Mouse (Mus musculus) megakaryocyte progenitor cell, adult 5-6 weeks (primary cell): ENCODE results near the gene Gm7849. TPM values are rescaled to one million over a fixed set of nuclear protein-coding genes. Genes with fewer than 3 reads are reported as not detected.
"Not testable (repeated sequence)": the region's sequence is repeated elsewhere in the genome, so short reads cannot be mapped to it uniquely, and the experiment has no call there.

Source experiments
- ATAC-seq: replicated peaks from 2 replicates; pipeline ENCODE4 v1.8.0; 2016; ENCODE audit warnings: mild to moderate bottlenecking, moderate TSS enrichment, inconsistent platforms; ENCODE audit not compliant: poor library complexity
- total RNA-seq, 2 experiments: library from RNA; stranded (forward) in 1 of 2; stranded (reverse) in 1 of 2; fragments of 157-497, 149-512 nt in 1 of 2; fragments of 200-1000 nt in 1 of 2; gene quantifications; 2 replicates each; pipeline versions ENCODE4 v1.2.3 to v1.2.4; 2015 to 2017

Gm7849 gene
- total RNA-seq (2015) (not detected in 2 replicates), total RNA-seq (2017) (not detected in 2 replicates)

GRCm38 (mm10) chr8:21456460-21456859, at the start of gene Gm7849:
Gm7849 (minus strand) TSS chr8:21456560.
- not testable (repeated sequence) for ATAC-seq

- not testable (repeated sequence) for ATAC-seq
Measured at GRCm38 (mm10) chr8:21427111-21427510, 29.2 kb downstream of the Gm7849 start, which contains the start of gene Defa36. Defa36 (plus strand) TSS chr8:21427411.

Other genes starting within 250 kb of the Gm7849 start
- gene Gm15292, start 206.8 kb downstream of the Gm7849 start, total RNA-seq (2015): not detected in 2 replicates
- not detected in 2 replicates for gene Gm15292, start 206.8 kb downstream of the Gm7849 start, total RNA-seq (2017)
- gene Defa27, start 141.0 kb downstream of the Gm7849 start, total RNA-seq (2015): not detected in 2 replicates
- not detected in 2 replicates for gene Defa27, start 141.0 kb downstream of the Gm7849 start, total RNA-seq (2017)
- gene Defa29, start 129.5 kb downstream of the Gm7849 start, total RNA-seq (2015): not detected in 2 replicates
- gene Defa29, start 129.5 kb downstream of the Gm7849 start, total RNA-seq (2017): not detected in 2 replicates
- not detected in 2 replicates for gene Defa2, start 78.0 kb downstream of the Gm7849 start, total RNA-seq (2015)
- not detected in 2 replicates for gene Defa2, start 78.0 kb downstream of the Gm7849 start, total RNA-seq (2017)
- gene Defa33, start 64.7 kb downstream of the Gm7849 start, total RNA-seq (2015): not detected in 2 replicates
- not detected in 2 replicates for gene Defa33, start 64.7 kb downstream of the Gm7849 start, total RNA-seq (2017)
- gene Defa36, start 29.1 kb downstream of the Gm7849 start, total RNA-seq (2015): not detected in 2 replicates
- gene Defa36, start 29.1 kb downstream of the Gm7849 start, total RNA-seq (2017): not detected in 2 replicates
- not detected in 2 replicates for gene Defa20, start 52.7 kb upstream of the Gm7849 start, total RNA-seq (2015)
- gene Defa20, start 52.7 kb upstream of the Gm7849 start, total RNA-seq (2017): not detected in 2 replicates
- not detected in 2 replicates for gene Defa32, start 72.5 kb upstream of the Gm7849 start, total RNA-seq (2015)
- not detected in 2 replicates for gene Defa32, start 72.5 kb upstream of the Gm7849 start, total RNA-seq (2017)
- gene Defa37, start 108.8 kb upstream of the Gm7849 start, total RNA-seq (2015): not detected in 2 replicates
- not detected in 2 replicates for gene Defa37, start 108.8 kb upstream of the Gm7849 start, total RNA-seq (2017)
- gene Defa28, start 126.4 kb upstream of the Gm7849 start, total RNA-seq (2015): not detected in 2 replicates
- not detected in 2 replicates for gene Defa28, start 126.4 kb upstream of the Gm7849 start, total RNA-seq (2017)
- gene Gm7861, start 137.9 kb upstream of the Gm7849 start, total RNA-seq (2015): not detected in 2 replicates
- gene Gm7861, start 137.9 kb upstream of the Gm7849 start, total RNA-seq (2017): not detected in 2 replicates
- gene Defa26, start 161.6 kb upstream of the Gm7849 start, total RNA-seq (2015): not detected in 2 replicates
- gene Defa26, start 161.6 kb upstream of the Gm7849 start, total RNA-seq (2017): not detected in 2 replicates
- gene Defa17, start 199.2 kb upstream of the Gm7849 start, total RNA-seq (2015): not detected in 2 replicates
- not detected in 2 replicates for gene Defa17, start 199.2 kb upstream of the Gm7849 start, total RNA-seq (2017)
- not detected in 2 replicates for gene Defa34, start 209.2 kb upstream of the Gm7849 start, total RNA-seq (2015)
- not detected in 2 replicates for gene Defa34, start 209.2 kb upstream of the Gm7849 start, total RNA-seq (2017)
- gene AY761184, start 247.1 kb upstream of the Gm7849 start, total RNA-seq (2015): not detected in 2 replicates
- gene AY761184, start 247.1 kb upstream of the Gm7849 start, total RNA-seq (2017): not detected in 2 replicates